Mouse (Mus musculus) MN1 (cell line): Measurements from ENCODE around the gene Sap30l.
"Not testable (repeated sequence)": the region's sequence is repeated elsewhere in the genome, so short reads cannot be mapped to it uniquely, and the experiment has no call there.

Source experiments
- DNase-seq: peaks from one replicate; pipeline ENCODE4 v3.0.0-alpha.2; 2016; ENCODE audit warnings: low spot score

The Sap30l gene

GRCm38 (mm10) chr11:57831861-57832260, 30.4 kb downstream of the Sap30l start:
- no peak for DNase-seq

- DNase-seq: no peak
Measured at GRCm38 (mm10) chr11:57832552-57833201, 31.2 kb downstream of the Sap30l start, which contains the start of gene Hand1. Gene Hand1 (minus strand): TSS chr11:57832818.

- DNase-seq: no peak
Measured at GRCm38 (mm10) chr11:57833296-57833977, 32.0 kb downstream of the Sap30l start.

GRCm38 (mm10) chr11:57834031-57834430, 32.6 kb downstream of the Sap30l start:
- DNase-seq: no peak

- no peak for DNase-seq
Measured at GRCm38 (mm10) chr11:57835331-57835730, 33.9 kb downstream of the Sap30l start.

- DNase-seq: no peak
Measured at GRCm38 (mm10) chr11:57835931-57836330, 34.5 kb downstream of the Sap30l start.

DNA sequence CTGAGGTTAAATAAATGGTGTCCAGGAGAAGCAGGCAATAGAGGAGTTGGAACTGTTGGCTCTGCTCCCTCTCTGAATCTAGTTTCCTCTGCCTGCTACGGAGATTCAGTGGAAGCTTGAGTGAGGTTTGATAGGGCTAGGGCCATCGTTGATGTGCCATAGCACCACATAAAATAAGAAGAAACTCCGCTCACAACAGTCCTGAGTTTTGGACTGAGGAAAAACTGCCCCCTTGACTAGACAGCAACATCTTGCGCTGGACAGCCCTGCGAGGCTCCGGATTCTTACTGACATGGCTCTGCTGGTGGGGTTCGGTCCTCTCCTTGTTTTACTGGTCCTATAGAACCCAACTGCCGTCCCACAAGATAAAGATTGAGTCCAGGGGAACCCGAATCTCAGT, 35.0 kb downstream of the Sap30l start:
- no peak for DNase-seq

- DNase-seq: no peak
Measured at GRCm38 (mm10) chr11:57836872-57837680, 35.6 kb downstream of the Sap30l start.

- no peak for DNase-seq
Measured at GRCm38 (mm10) chr11:57837861-57838680, 36.6 kb downstream of the Sap30l start.

DNA sequence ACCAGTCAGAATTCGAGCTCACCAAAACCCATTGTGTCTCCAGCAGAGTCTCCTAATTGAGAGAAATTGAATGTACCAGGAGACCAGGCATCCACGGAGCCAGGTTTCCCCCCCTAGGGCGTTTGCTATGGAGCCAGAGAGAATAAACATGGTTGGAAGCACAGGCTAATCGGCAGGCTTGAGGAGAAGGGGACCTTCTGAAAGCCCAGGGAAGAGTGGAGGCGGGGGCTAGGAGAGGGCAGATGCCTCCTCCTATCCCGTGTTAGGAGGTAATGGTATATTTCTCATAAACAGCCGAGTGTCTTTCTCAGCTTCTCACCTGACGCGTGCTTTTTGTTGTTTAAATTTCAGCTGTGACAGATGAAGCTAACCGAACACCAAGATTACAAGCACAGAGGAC, 39.5 kb downstream of the Sap30l start:
- DNase-seq: peak; percentile 65

GRCm38 (mm10) chr11:57841391-57841790, 40.0 kb downstream of the Sap30l start:
- peak; percentile 58 for DNase-seq

- not testable (repeated sequence) for DNase-seq
Measured at GRCm38 (mm10) chr11:57846421-57847363, 45.3 kb downstream of the Sap30l start.

DNA sequence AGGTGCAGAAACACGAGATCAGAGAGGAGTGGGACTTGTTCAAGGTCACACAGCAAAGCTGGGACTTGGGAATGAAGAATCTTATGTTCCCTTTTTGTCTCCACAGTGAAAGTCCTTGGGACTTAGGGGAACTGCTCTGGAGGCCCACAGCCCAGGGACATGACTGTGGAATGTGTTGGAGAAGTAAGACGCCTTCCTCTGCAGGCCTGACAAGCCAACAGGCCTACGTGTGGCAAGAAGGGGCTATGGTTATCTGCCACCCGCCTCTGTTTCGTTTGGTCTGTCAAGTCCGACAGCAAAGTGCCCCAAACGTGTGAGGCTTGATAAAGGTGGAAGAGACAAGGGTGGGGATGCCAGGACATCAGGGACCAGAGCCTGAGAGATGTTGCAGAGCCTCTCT, 46.0 kb downstream of the Sap30l start:
- DNase-seq: no peak

- DNase-seq: no peak
Measured at GRCm38 (mm10) chr11:57850298-57850697, 48.9 kb downstream of the Sap30l start.

GRCm38 (mm10) chr11:57850931-57851330, 49.5 kb downstream of the Sap30l start:
- DNase-seq: peak; percentile 71

GRCm38 (mm10) chr11:57853571-57853970, 52.1 kb downstream of the Sap30l start:
- DNase-seq: no peak

- DNase-seq: no peak
Measured at GRCm38 (mm10) chr11:57857709-57858108, 56.3 kb downstream of the Sap30l start.
